Mouse (Mus musculus) forebrain, embryonic 14.5 days (tissue): Measurements from ENCODE around the gene Smpd4. TPM values are rescaled to one million over a fixed set of nuclear protein-coding genes. Genes with fewer than 3 reads are reported as not detected.
"Not testable (repeated sequence)": the region's sequence is repeated elsewhere in the genome, so short reads cannot be mapped to it uniquely, and the experiment has no call there.

ENCODE experiments used
- ATAC-seq: fragments of 200-750 bp; cut with Nextera tagmentation; 2 replicates; pipeline ENCODE4 v1.8.0; 2017; ENCODE audit warnings: mild to moderate bottlenecking, moderate library complexity
- DNase-seq: peaks from one replicate; pipeline ENCODE4 v3.0.0-alpha.2; 2015; ENCODE audit warnings: low spot score
- H3K27ac ChIP-seq: fragments of 300-500 bp; sonication (generic); 2 replicates; pipeline ENCODE4 v1.5.1; 2014; ENCODE audit warnings: low read depth, mild to moderate bottlenecking, control low read depth, low read length, moderate library complexity
- H3K27me3 ChIP-seq: fragments of 300-500 bp; sonication (generic); replicated peaks from 2 replicates; pipeline ENCODE4 v1.6.1; 2014; ENCODE audit warnings: low read length, control low read depth, mixed read lengths; ENCODE audit not compliant: control insufficient read depth, insufficient read depth
- H3K36me3 ChIP-seq: fragments of 300-500 bp; sonication (generic); 2 replicates; pipeline ENCODE4 v1.6.1; 2014; ENCODE audit warnings: low read length, control low read depth; ENCODE audit not compliant: control insufficient read depth, insufficient read depth
- H3K4me1 ChIP-seq: fragments of 300-500 bp; sonication (generic); 2 replicates; pipeline ENCODE4 v1.6.1; 2014; ENCODE audit warnings: antibody characterized with exemption, low read length, control low read depth; ENCODE audit not compliant: control insufficient read depth, insufficient read depth
- H3K4me2 ChIP-seq: fragments of 300-500 bp; sonication (generic); 2 replicates; pipeline ENCODE4 v1.6.1; 2014; ENCODE audit warnings: mild to moderate bottlenecking, control low read depth, low read length
- H3K4me3 ChIP-seq: fragments of 300-500 bp; sonication (generic); 2 replicates; pipeline ENCODE4 v1.5.1; 2014; ENCODE audit warnings: low read depth, low read length, control low read depth
- H3K9ac ChIP-seq: fragments of 300-500 bp; sonication (generic); 2 replicates; pipeline ENCODE4 v1.6.1; 2014; ENCODE audit warnings: mild to moderate bottlenecking, low read length, control low read depth, moderate library complexity
- H3K9me3 ChIP-seq: fragments of 300-500 bp; sonication (generic); replicated peaks from 2 replicates; pipeline ENCODE4 v1.6.1; 2016; ENCODE audit warnings: low read length, control low read depth, mixed read lengths; ENCODE audit not compliant: control insufficient read depth
- WGBS: fragments of 180-500 bp; shearing (Covaris S2); extraction: QIAGEN DNeasy Blood & Tissue Kit; methylation state at CpG from one replicate; pipeline ENCODE4 v1.1.7; 2014; 5-methylcytosine and 5-hydroxymethylcytosine counted together
- polyA plus RNA-seq: library from polyadenylated mRNA; unstranded; fragments of >200 nt; fragmentation: Nextera tagmentation; extraction: Ambion mirVana; gene quantifications from 2 replicates; pipeline ENCODE4 v1.2.1, GENCODE M21; 2014

Gene Smpd4
- polyA plus RNA-seq, 1 experiment from 2014 or later: 34.3 TPM

DNA sequence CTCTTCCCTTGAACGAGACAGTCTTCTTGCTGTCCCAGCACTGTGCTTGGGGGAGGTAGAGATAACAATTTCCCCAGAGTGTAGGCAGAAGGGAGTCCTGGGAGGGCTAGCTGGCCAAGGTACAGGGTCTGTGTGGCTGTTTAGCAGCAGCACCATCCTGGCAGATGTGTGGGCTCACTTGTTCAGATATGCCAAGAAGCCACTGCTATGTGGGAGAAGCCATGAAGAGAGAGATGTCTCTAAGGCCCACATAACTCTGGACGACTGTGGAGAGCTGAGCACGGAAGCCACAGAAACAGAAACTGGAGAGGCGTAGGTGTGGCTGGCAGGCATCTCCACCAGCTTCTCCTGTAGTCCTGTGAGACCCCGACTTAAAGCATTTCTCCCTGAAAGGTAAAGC lies 13.5 kb upstream of the Smpd4 start:
- no peaks in the 10 kb centered on the region for H3K27me3 ChIP-seq
- no peak overlapping the region for H3K4me3 ChIP-seq
- H3K36me3 ChIP-seq: no peaks in the 10 kb centered on the region
- H3K9ac ChIP-seq: no peak overlapping the region
- H3K4me1 ChIP-seq: no peaks in the 10 kb centered on the region
- DNase-seq: no peak
- WGBS: 81% methylated on average over 5 of the region's 5 CpGs
- no peaks in the 10 kb centered on the region for H3K9me3 ChIP-seq
- ATAC-seq: no peak
- H3K4me2 ChIP-seq: no peak overlapping the region
- H3K27ac ChIP-seq: no peak overlapping the region

DNA sequence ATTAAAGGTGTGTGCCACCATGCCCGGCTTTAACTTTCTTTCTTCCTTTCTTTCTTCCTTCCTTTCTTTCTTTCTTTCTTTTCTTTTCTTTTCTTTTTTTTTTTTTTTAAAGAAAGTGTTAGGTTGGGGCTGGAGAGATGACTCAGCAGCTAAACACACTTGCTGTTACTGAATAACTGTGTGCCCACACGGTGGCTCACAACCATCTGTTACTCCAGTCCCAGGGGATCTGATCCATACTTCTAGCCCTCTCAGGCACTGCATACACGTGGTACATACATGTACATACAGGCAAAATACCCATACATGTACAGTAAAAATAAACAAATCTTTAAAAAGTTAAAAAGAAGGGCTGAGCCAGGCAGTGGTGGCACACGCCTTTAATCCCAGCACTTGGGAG lies 7.8 kb upstream of the Smpd4 start:
- ATAC-seq (no peak), DNase-seq (no peak)
- Histone ChIP-seq H3K9me3 (no peaks in the 10 kb centered on the region), H3K36me3 (no peaks in the 10 kb centered on the region), H3K27me3 (no peaks in the 10 kb centered on the region), H3K4me2 (no peak overlapping the region), H3K9ac (no peak overlapping the region), H3K27ac (no peak overlapping the region), H3K4me3 (no peak overlapping the region), H3K4me1 (no peaks in the 10 kb centered on the region)
- WGBS: 69% methylated on average over 4 of the region's 4 CpGs

- 92% methylated on average over 6 of the region's 6 CpGs for WGBS
- not testable (repeated sequence) for DNase-seq, H3K27ac ChIP-seq, H3K4me2 ChIP-seq, H3K9me3 ChIP-seq, H3K36me3 ChIP-seq, H3K27me3 ChIP-seq, H3K4me1 ChIP-seq, ATAC-seq, H3K9ac ChIP-seq, H3K4me3 ChIP-seq
Observed at GRCm38 (mm10) chr16:17614740-17615139, 4.4 kb upstream of the Smpd4 start.

DNA sequence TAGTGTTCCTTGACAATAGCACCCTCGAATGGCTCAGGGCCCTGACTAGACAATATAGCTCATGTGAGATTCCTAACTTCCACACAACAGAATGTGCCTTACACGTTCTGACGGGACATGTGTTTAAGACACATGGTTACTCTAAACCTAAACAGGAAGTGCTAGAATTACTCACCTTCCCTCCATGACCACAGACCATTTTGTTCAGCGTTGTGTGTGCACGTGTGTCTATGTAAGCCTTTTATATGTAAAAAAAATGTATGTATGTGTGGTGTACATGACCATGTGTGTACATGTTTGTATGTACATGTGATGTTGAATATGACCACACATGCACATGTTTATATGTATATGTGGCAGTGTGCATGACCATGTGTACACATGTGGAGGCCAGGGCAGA lies 2.9 kb upstream of the Smpd4 start:
- peaks cover 6% of the 10 kb centered on the region; the same call in 1 of the 2 replicates for H3K4me1 ChIP-seq
- no peak overlapping the region for H3K4me3 ChIP-seq
- H3K36me3 ChIP-seq: no peaks in the 10 kb centered on the region
- ATAC-seq (no peak), DNase-seq (no peak)
- H3K9ac ChIP-seq: no peak overlapping the region
- WGBS: 92% methylated on average over 5 of the region's 5 CpGs
- H3K9me3 ChIP-seq: no peaks in the 10 kb centered on the region
- H3K27ac ChIP-seq: no peak overlapping the region
- H3K4me2 ChIP-seq: no peak overlapping the region
- no peaks in the 10 kb centered on the region for H3K27me3 ChIP-seq

- WGBS: 16% methylated on average over 13 of the region's 13 CpGs
- DNase-seq (peak; percentile 59), ATAC-seq (peak; percentile 47; the same call in 1 of the 2 replicates)
- peaks cover 6% of the 10 kb centered on the region; the same call in 1 of the 2 replicates for H3K4me1 ChIP-seq
- no peak overlapping the region for H3K27ac ChIP-seq
- no peak overlapping the region for H3K4me3 ChIP-seq
- H3K9me3 ChIP-seq: no peaks in the 10 kb centered on the region
- H3K27me3 ChIP-seq: no peaks in the 10 kb centered on the region
- H3K9ac ChIP-seq: 0 out of 2 replicates have a peak overlapping the region, but pooled peaks have one; percentile 29
- H3K36me3 ChIP-seq: peaks cover 15% of the 10 kb centered on the region
- H3K4me2 ChIP-seq: no peak overlapping the region
Observed at GRCm38 (mm10) chr16:17617922-17618565, 1.1 kb upstream of the Smpd4 start.

DNA sequence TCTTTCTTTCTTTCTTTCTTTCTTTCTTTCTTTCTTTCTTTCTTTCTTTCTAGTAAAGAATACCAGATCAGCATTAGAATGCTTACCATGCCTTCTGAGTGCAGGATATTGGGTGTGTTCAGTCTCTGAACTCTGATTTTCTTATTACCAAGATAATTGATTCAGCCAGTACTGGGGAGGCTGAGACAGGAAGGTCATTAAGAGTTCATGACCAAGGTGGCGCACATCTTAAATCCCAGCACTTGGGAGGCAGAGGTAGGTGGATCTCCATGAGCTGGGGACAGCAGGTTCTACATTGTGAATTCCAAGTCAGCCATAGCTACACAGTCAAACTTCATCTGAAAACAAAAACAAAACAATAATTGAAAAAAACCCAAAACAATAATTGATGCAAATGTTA lies 2.8 kb downstream of the Smpd4 start:
- ATAC-seq (no peak), DNase-seq (no peak)
- no peak overlapping the region for H3K4me3 ChIP-seq
- no peaks in the 10 kb centered on the region for H3K9me3 ChIP-seq
- no peak overlapping the region for H3K27ac ChIP-seq
- peaks cover 49% of the 10 kb centered on the region for H3K36me3 ChIP-seq
- H3K27me3 ChIP-seq: no peaks in the 10 kb centered on the region
- peaks cover 6% of the 10 kb centered on the region; the same call in 1 of the 2 replicates for H3K4me1 ChIP-seq
- WGBS: 100% methylated on average over 1 of the region's 1 CpGs
- H3K9ac ChIP-seq: no peak overlapping the region
- no peak overlapping the region for H3K4me2 ChIP-seq

GRCm38 (mm10) chr16:17625488-17626268 lies 6.5 kb downstream of the Smpd4 start:
- H3K4me2 ChIP-seq: no peak overlapping the region
- no peaks in the 10 kb centered on the region for H3K27me3 ChIP-seq
- H3K36me3 ChIP-seq: peaks cover 86% of the 10 kb centered on the region
- 0 out of 2 replicates have a peak, but pooled peaks have one; percentile 54 for ATAC-seq
- peak; percentile 67 for DNase-seq
- H3K4me3 ChIP-seq: no peak overlapping the region
- H3K9ac ChIP-seq: no peak overlapping the region
- H3K9me3 ChIP-seq: no peaks in the 10 kb centered on the region
- 73% methylated on average over 8 of the region's 8 CpGs for WGBS
- H3K4me1 ChIP-seq: no peaks in the 10 kb centered on the region
- H3K27ac ChIP-seq: no peak overlapping the region

DNA sequence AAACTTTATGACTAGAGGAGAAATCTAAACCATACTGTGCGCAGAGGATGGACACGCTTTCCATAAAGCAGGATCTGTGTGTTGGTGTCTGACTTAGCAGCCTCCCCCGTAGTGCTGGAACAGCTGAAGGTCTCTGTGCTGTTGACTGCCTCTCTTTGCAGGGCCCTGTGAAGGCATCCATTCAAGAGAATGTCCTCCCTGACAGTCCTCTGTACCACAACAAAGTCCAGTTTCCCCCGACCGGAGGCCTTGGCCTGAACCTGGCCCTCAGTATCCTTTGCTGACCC lies 7.1 kb downstream of the Smpd4 start:
- no peak for DNase-seq
- Histone ChIP-seq H3K9me3 (no peaks in the 10 kb centered on the region), H3K36me3 (peaks cover 90% of the 10 kb centered on the region), H3K27me3 (no peaks in the 10 kb centered on the region), H3K27ac (no peak overlapping the region), H3K4me3 (no peak overlapping the region), H3K9ac (no peak overlapping the region), H3K4me2 (no peak overlapping the region), H3K4me1 (no peaks in the 10 kb centered on the region)
- ATAC-seq: no peak
- 97% methylated on average over 5 of the region's 5 CpGs for WGBS

DNA sequence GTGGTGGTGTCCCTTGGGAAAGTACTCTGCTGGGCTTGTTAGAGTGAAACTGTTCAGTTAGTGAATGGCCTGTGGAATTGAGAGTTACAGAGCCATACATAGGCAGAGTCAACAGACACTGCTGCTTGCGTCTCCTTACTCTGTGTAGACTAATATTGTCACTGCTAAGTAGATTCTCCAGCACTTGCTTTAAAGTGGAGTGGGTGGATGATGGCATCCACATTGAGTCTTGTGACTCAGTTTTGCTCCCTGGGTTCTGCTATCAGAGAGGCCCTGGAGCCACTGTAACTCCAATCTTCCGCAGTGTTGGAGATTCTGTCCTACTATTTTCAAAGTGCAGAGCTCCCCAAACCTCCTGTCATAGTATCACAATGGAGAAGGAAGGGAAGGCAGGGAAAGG lies 13.4 kb downstream of the Smpd4 start:
- Histone ChIP-seq H3K4me2 (no peak overlapping the region), H3K9me3 (no peaks in the 10 kb centered on the region), H3K4me1 (no peaks in the 10 kb centered on the region), H3K9ac (no peak overlapping the region), H3K36me3 (peaks cover 78% of the 10 kb centered on the region), H3K27me3 (no peaks in the 10 kb centered on the region), H3K4me3 (no peak overlapping the region), H3K27ac (no peak overlapping the region)
- 97% methylated on average over 2 of the region's 2 CpGs for WGBS
- ATAC-seq (no peak), DNase-seq (no peak)
